Mouse (Mus musculus) liver, postnatal 0 days (tissue): ENCODE results near the gene Fbxo31.

Experiments used
- CTCF ChIP-seq: sonication (generic); IDR thresholded peaks from 2 replicates; pipeline ENCODE4 v1.5.1; 2016; ENCODE audit warnings: antibody characterized with exemption, low read depth
- EP300 ChIP-seq: IDR thresholded peaks from 2 replicates; pipeline ENCODE4 v1.6.1; 2016; ENCODE audit warnings: antibody characterized with exemption, low read depth, mild to moderate bottlenecking

- TF ChIP-seq CTCF (no peak), EP300 (no peak)
Measured at GRCm38 (mm10) chr8:121560432-121561100, 18.0 kb downstream of the Fbxo31 start.
